Mouse (Mus musculus): ENCODE measurements around the gene Nlrc5. TPM values are rescaled to one million over a fixed set of nuclear protein-coding genes. Genes with fewer than 3 reads are reported as not detected.

Gene Nlrc5
- polyA plus RNA-seq, 1 experiment from 2014 or later = 0.50 TPM

DNA sequence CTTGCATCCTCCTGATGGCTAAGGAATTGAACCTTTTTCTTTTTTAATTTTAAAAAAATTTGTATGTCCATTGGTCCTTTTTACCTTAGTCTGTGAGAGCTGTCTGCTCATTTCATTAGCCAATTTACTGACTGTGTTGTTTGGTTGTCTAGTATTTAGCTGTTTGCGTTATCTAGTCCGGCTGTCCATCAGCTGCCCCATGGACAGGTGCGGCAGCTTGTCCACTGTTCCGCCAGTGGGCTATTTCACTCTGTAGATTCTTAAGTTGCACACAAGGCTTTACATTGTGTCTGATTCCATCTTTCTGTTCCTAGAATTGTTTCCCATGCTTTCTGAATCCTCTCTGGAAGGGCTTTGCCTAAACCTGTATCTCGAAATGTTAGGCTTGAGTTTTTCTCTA is 4.5 kb downstream of the Nlrc5 start:
- Histone ChIP-seq H3K4me2 (replicated peaks; ENCODE audit: low read depth) (no peak overlapping the region), H3K36me3 (ENCODE audit: control insufficient read depth, insufficient read depth) (no peaks in the 10 kb centered on the region), H3K27me3 (replicated peaks; ENCODE audit: control insufficient read depth, insufficient read depth, low read length) (0 out of 2 replicates have a peak, but pooled peaks cover 2% of the 10 kb centered on the region), H3K27ac (ENCODE audit: low read depth, low read length) (no peak overlapping the region), H3K9ac (ENCODE audit: low read depth, low read length) (no peak overlapping the region), H3K4me3 (ENCODE audit: low read depth, low read length) (no peak overlapping the region), H3K4me1 (replicated peaks; ENCODE audit: control insufficient read depth, insufficient read depth, low read length) (no peaks in the 10 kb centered on the region; the same call in 1 of the 2 replicates), H3K9me3 (ENCODE audit: control insufficient read depth) (no peaks in the 10 kb centered on the region)
- ATAC-seq = no peak
- 89% methylated on average over 5 of the region's 5 CpGs for WGBS
- no peak for TF ChIP-seq CTCF (IDR thresholded peaks at IDR 0.05; ENCODE audit: low read depth)

DNA sequence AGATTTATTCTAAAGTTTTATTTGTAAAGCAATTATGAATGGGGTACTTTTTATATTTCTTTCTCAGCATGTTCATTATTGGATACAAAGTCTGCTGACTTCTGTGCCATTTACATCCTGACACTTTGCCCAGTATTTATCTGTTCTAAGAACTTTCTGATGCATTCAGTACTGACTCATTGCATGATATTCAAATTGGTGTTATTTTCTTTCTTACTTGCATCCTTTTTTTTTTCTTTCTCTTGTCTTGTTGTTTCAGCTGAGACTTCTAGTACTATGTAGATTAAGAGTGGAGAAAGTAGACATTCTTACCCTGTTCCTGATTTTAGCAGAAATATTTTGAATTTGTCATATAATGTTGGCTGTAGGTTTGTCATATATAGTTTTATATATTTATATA is 5.5 kb downstream of the Nlrc5 start:
- no peak for TF ChIP-seq CTCF (IDR thresholded peaks at IDR 0.05; ENCODE audit: low read depth)
- Histone ChIP-seq H3K36me3 (ENCODE audit: control insufficient read depth, insufficient read depth) (no peaks in the 10 kb centered on the region), H3K4me1 (replicated peaks; ENCODE audit: control insufficient read depth, insufficient read depth, low read length) (no peaks in the 10 kb centered on the region), H3K27ac (ENCODE audit: low read depth, low read length) (no peak overlapping the region), H3K9me3 (ENCODE audit: control insufficient read depth) (no peaks in the 10 kb centered on the region), H3K27me3 (replicated peaks; ENCODE audit: control insufficient read depth, insufficient read depth, low read length) (no peaks in the 10 kb centered on the region), H3K9ac (ENCODE audit: low read depth, low read length) (no peak overlapping the region), H3K4me3 (ENCODE audit: low read depth, low read length) (no peak overlapping the region), H3K4me2 (replicated peaks; ENCODE audit: low read depth) (no peak overlapping the region)
- no peak for ATAC-seq

DNA sequence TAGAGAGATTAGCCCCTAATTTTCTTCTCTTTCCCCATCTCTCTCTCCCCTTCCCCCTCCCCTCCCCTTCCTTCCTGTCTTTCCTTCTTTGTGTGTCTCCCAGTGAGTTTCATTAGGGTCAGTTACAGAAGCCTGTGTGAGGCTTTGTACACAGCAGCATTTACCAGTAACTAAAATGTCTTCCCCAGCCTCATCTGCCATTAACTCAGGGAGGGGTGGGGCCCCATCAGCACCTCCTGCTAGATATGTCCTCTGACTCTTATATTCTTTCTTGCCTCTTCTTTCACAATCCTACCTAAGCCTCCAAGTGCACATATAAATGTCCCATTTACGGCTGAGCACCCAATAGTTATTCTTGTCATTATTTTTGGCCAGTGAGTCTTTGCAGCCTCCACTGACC is 6.2 kb downstream of the Nlrc5 start:
- H3K9ac ChIP-seq (ENCODE audit: low read depth, low read length) = no peak overlapping the region
- WGBS = 73% methylated on average over 1 of the region's 1 CpGs
- H3K36me3 ChIP-seq (ENCODE audit: control insufficient read depth, insufficient read depth) = no peaks in the 10 kb centered on the region
- no peak for ATAC-seq
- no peak overlapping the region for H3K4me3 ChIP-seq (ENCODE audit: low read depth, low read length)
- H3K9me3 ChIP-seq (ENCODE audit: control insufficient read depth) = no peaks in the 10 kb centered on the region
- H3K4me1 ChIP-seq (replicated peaks; ENCODE audit: control insufficient read depth, insufficient read depth, low read length) = no peaks in the 10 kb centered on the region
- no peaks in the 10 kb centered on the region for H3K27me3 ChIP-seq (replicated peaks; ENCODE audit: control insufficient read depth, insufficient read depth, low read length)
- no peak overlapping the region for H3K4me2 ChIP-seq (replicated peaks; ENCODE audit: low read depth)
- H3K27ac ChIP-seq (ENCODE audit: low read depth, low read length) = no peak overlapping the region
- TF ChIP-seq CTCF (IDR thresholded peaks at IDR 0.05; ENCODE audit: low read depth) = no peak

DNA sequence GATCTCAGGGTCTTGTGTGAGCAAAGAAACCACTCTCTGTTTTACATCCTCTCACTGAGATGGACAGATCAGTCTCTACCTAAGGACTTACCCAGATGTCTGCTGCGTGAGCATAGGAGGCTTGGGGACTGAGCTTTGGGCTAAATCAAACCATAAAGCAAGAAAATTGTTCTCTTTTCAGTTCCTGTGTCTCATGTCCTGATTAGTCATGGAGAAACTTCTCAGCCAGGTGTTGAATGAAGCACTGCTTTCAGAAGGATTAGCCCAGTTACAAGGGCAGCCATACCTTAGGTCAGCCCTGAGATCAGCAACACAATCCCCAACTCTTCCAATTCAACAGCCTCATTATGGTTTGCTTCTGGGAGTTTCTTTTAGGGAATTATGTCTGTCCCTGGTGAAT is 7.5 kb downstream of the Nlrc5 start:
- H3K27me3 ChIP-seq (replicated peaks; ENCODE audit: control insufficient read depth, insufficient read depth, low read length) = no peaks in the 10 kb centered on the region
- no peak overlapping the region for H3K4me3 ChIP-seq (ENCODE audit: low read depth, low read length)
- H3K27ac ChIP-seq (ENCODE audit: low read depth, low read length) = no peak overlapping the region
- H3K9ac ChIP-seq (ENCODE audit: low read depth, low read length) = no peak overlapping the region
- H3K36me3 ChIP-seq (ENCODE audit: control insufficient read depth, insufficient read depth) = no peaks in the 10 kb centered on the region
- no peak overlapping the region for H3K4me2 ChIP-seq (replicated peaks; ENCODE audit: low read depth)
- H3K9me3 ChIP-seq (ENCODE audit: control insufficient read depth) = no peaks in the 10 kb centered on the region
- H3K4me1 ChIP-seq (replicated peaks; ENCODE audit: control insufficient read depth, insufficient read depth, low read length) = no peaks in the 10 kb centered on the region
- ATAC-seq = no peak
- no peak for TF ChIP-seq CTCF (IDR thresholded peaks at IDR 0.05; ENCODE audit: low read depth)
- WGBS = 82% methylated on average over 1 of the region's 1 CpGs

DNA sequence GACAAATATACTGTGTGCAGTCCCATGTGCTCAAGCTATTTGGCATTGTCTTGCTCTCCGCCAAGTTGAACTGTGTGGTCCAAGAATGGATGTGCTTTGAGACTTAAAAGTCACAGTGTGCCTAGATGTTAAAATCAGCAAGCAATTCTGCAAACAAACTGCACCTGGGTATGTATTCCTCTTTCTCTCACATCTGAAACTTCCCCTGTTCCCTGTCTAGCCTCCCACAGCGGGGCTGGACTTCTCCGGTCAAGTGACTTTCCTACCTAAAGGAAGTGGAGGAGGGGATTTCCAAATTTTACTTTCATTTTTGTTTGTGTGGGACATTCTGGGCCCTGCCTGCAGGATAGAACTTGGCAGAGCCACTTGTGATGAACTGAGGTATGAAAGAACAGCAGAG is 9.0 kb downstream of the Nlrc5 start:
- Histone ChIP-seq H3K9ac (ENCODE audit: low read depth, low read length) (no peak overlapping the region), H3K4me2 (replicated peaks; ENCODE audit: low read depth) (no peak overlapping the region), H3K27ac (ENCODE audit: low read depth, low read length) (no peak overlapping the region), H3K4me1 (replicated peaks; ENCODE audit: control insufficient read depth, insufficient read depth, low read length) (no peaks in the 10 kb centered on the region), H3K36me3 (ENCODE audit: control insufficient read depth, insufficient read depth) (no peaks in the 10 kb centered on the region), H3K27me3 (replicated peaks; ENCODE audit: control insufficient read depth, insufficient read depth, low read length) (no peaks in the 10 kb centered on the region), H3K4me3 (ENCODE audit: low read depth, low read length) (no peak overlapping the region), H3K9me3 (ENCODE audit: control insufficient read depth) (no peaks in the 10 kb centered on the region)
- ATAC-seq = no peak
- no peak for TF ChIP-seq CTCF (IDR thresholded peaks at IDR 0.05; ENCODE audit: low read depth)
- WGBS = 85% methylated on average over 3 of the region's 3 CpGs

DNA sequence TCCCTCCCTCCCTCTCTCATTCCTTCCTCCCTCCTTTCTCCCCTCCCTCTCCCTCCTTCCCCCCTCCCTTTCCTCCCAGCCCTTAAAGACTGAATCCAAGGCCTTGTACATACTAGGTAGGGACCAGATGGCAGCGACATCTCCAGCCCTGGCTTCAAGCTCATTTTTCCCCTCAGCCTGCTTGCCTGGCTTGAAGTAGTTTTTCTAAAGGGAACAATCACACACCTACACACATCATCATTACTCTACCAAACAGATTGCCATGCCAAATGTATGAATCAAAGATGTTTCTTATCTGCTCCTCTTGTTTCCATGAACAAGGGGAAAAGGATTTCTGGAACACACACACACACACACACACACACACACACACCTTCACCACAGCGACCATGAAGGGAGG is 10.3 kb downstream of the Nlrc5 start:
- Histone ChIP-seq H3K36me3 (ENCODE audit: control insufficient read depth, insufficient read depth) (no peaks in the 10 kb centered on the region), H3K4me2 (replicated peaks; ENCODE audit: low read depth) (no peak overlapping the region), H3K9ac (ENCODE audit: low read depth, low read length) (no peak overlapping the region), H3K9me3 (ENCODE audit: control insufficient read depth) (no peaks in the 10 kb centered on the region), H3K27ac (ENCODE audit: low read depth, low read length) (no peak overlapping the region), H3K27me3 (replicated peaks; ENCODE audit: control insufficient read depth, insufficient read depth, low read length) (no peaks in the 10 kb centered on the region), H3K4me3 (ENCODE audit: low read depth, low read length) (no peak overlapping the region), H3K4me1 (replicated peaks; ENCODE audit: control insufficient read depth, insufficient read depth, low read length) (no peaks in the 10 kb centered on the region)
- WGBS = 77% methylated on average over 2 of the region's 2 CpGs
- TF ChIP-seq CTCF (IDR thresholded peaks at IDR 0.05; ENCODE audit: low read depth) = no peak
- ATAC-seq = no peak

DNA sequence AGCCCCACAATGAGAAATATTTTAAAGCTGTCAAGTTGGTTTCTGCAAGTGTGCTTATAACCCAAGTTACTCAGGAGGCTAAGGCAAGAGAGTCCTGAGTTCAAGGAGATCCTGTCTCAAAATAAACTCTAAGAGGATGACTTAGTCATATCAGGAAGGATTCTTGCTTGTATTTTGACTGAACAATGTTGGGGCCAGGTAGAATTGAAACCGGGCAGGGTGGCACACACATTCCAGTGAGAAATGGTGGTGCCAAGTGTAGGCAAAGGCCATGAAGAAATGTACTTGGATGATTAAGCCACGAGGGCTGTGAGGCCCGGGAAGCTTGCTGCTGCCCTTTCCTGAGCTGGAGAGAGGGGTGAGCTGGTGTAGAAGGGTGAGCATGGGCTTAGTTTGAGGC is 13.0 kb downstream of the Nlrc5 start:
- Histone ChIP-seq H3K9ac (ENCODE audit: low read depth, low read length) (no peak overlapping the region), H3K36me3 (ENCODE audit: control insufficient read depth, insufficient read depth) (no peaks in the 10 kb centered on the region), H3K4me3 (ENCODE audit: low read depth, low read length) (no peak overlapping the region), H3K27ac (ENCODE audit: low read depth, low read length) (no peak overlapping the region), H3K9me3 (ENCODE audit: control insufficient read depth) (no peaks in the 10 kb centered on the region), H3K27me3 (replicated peaks; ENCODE audit: control insufficient read depth, insufficient read depth, low read length) (no peaks in the 10 kb centered on the region), H3K4me1 (replicated peaks; ENCODE audit: control insufficient read depth, insufficient read depth, low read length) (no peaks in the 10 kb centered on the region), H3K4me2 (replicated peaks; ENCODE audit: low read depth) (no peak overlapping the region)
- ATAC-seq = no peak
- WGBS = 82% methylated on average over 3 of the region's 3 CpGs
- no peak for TF ChIP-seq CTCF (IDR thresholded peaks at IDR 0.05; ENCODE audit: low read depth)
